Mouse (Mus musculus) T-helper 17 cell (primary cell): Measurements from ENCODE around the gene Loxl3.

Experiments
- in situ Hi-C, 2 experiments: fragments of 300-600 bp; cut with MboI, MseI; formaldehyde crosslinking; loops; 1 replicate in 1 of 2; 2 replicates in 1 of 2; pipeline ENCODE4 v1.15.1; 2025; ENCODE audit warnings: high pct_unique_total_duplicates in 2 of 2

Gene Loxl3

DNA sequence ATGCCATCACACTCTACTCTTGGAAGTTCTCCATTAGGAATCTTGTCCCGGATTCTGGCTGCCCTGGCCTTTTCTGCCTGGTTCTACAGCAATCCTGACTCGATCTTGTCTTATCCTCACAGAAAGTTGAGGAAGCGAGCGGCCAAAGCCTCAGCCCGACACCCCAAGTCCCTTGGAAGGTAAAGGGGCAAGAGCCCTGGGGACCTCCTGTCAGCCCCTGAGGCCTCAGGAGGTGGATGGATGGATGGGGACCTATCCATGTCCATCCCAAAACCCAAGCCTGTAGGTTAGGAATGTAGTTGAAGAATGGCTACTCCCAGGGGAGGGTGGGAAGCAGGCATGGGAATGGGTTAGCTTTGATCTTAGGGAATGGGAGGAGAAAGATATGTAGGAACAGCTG is 10.0 kb downstream of the Loxl3 start:
- in situ Hi-C loops: no loop called here

DNA sequence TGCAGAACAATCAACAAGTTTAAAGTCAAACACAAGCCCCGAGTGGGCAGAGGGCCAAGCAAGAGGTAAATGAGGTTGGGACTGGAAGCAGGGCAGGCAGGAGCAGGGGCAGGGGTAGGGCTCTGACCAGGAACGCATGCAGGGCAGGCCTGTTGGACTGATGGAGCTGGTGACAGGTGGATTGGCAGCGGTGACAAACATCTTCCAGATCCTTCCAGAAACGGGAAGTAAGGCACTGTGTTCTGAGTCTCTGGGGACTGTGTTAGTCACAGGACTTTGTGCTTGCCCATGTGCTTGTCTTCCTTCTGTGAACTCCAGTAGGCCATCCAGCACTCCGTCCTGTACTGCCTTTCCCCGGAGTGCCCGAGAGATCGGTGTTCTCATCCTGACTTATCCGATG is 10.8 kb downstream of the Loxl3 start:
- in situ Hi-C loops: no loop called here

GRCm38 (mm10) chr6:83049367-83049766 is 15.4 kb downstream of the Loxl3 start:
- in situ Hi-C loops: no loop called here

DNA sequence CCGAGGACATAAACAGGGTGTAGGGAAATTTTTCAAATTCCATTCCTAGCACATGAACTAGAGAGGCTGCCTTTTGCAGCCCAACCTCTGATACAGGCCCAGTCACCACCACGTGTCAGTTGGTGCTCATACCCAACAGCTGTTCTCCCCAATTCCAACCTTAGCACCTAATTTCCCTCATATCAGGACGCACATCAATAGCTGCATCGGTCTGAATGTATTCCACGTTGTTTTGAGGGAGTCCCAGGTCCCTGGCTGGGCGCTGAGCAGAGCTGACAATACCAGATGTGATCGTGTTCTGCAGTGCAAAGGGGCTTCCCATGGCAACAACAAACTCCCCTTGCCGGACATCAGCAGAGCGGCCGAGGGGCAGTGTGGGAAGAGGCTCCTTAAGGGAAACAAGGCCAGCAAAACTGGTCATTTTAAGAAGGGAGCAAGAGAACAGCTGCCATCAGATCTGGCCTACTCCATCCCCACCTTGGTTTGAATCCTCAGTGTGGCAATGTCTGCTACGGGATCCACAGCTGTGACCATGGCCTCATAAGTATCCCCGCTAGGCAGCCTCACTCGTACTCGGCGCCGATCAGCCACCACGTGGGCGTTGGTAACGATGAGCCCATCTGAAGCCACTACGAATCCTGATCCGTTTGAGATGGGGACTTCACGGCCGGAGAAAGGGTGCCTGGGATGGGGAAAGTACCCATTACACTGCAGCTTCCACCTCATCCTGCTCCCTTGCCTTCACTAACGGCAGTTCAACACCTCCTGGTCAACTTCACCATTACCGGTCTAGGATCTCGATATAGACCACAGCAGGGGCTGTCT is 19.4 kb downstream of the Loxl3 start:
- in situ Hi-C loops: loop anchor here in 1 of 2 experiments (10.0 kb wide), 1 partner anchor 49 kb away; no protein-coding TSS in a partner anchor

- in situ Hi-C loops: loop anchor here in 1 of 2 experiments (10.0 kb wide), 1 partner anchor 49 kb away; no protein-coding TSS in a partner anchor
Observed at GRCm38 (mm10) chr6:83054074-83054851, 20.3 kb downstream of the Loxl3 start, which contains the start of gene Aup1. TSS of gene Aup1 (plus strand) at chr6:83054521.

GRCm38 (mm10) chr6:83054871-83055431 is 21.0 kb downstream of the Loxl3 start, which contains the start of gene Htra2:
TSS of gene Htra2 (minus strand) at chr6:83055273.
- in situ Hi-C loops: loop anchor here in 1 of 2 experiments (10.0 kb wide), 1 partner anchor 50 kb away; no protein-coding TSS in a partner anchor

GRCm38 (mm10) chr6:83057790-83058189 is 23.8 kb downstream of the Loxl3 start, which contains the start of gene Dqx1:
TSS of gene Dqx1 (plus strand) at chr6:83057844.
- in situ Hi-C loops: loop anchor here in 1 of 2 experiments (10.0 kb wide), 1 partner anchor 53 kb away; no protein-coding TSS in a partner anchor

DNA sequence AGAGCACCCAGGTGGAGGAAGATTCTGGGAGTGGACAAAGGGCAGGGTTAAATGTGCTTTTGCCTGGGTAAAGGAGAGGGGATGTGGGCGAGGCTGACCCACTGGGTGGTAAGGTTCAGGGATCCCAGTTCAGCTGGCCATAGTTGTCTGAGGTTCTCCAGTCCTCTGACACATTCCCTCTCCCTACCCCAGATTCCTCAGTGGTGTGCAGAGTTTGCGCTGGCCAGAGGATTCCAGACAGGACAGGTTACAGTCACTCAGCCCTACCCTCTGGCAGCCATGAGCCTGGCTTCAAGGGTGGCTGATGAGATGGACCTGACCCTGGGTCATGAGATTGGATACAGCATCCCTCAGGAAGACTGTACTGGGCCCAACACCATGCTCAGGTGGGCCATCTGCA is 24.8 kb downstream of the Loxl3 start:
- in situ Hi-C loops: loop anchor here in 1 of 2 experiments (10.0 kb wide), 1 partner anchor 54 kb away; no protein-coding TSS in a partner anchor

DNA sequence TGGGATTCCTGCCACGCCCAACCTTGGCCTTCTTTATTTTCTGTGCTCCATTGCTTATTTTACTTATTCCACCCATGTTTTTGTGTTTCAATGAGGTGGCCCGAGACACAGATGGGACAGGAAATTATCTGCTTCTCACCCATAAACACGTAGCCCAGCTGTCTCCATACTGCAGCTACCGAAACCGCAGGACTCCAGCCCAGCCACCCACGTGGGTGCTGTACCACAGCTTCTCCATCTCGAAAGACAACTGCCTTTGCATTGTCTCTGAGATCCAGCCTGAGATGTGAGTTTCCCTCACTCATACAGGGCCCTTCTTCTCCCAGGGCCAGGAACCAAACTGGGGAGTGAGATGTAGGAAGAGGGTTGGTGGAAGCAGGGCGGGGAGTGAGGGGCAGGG is 32.0 kb downstream of the Loxl3 start:
- in situ Hi-C loops: no loop called here

GRCm38 (mm10) chr6:83066441-83066840 is 32.5 kb downstream of the Loxl3 start:
- in situ Hi-C loops: no loop called here

GRCm38 (mm10) chr6:83068221-83068620 is 34.2 kb downstream of the Loxl3 start:
- in situ Hi-C loops: no loop called here

DNA sequence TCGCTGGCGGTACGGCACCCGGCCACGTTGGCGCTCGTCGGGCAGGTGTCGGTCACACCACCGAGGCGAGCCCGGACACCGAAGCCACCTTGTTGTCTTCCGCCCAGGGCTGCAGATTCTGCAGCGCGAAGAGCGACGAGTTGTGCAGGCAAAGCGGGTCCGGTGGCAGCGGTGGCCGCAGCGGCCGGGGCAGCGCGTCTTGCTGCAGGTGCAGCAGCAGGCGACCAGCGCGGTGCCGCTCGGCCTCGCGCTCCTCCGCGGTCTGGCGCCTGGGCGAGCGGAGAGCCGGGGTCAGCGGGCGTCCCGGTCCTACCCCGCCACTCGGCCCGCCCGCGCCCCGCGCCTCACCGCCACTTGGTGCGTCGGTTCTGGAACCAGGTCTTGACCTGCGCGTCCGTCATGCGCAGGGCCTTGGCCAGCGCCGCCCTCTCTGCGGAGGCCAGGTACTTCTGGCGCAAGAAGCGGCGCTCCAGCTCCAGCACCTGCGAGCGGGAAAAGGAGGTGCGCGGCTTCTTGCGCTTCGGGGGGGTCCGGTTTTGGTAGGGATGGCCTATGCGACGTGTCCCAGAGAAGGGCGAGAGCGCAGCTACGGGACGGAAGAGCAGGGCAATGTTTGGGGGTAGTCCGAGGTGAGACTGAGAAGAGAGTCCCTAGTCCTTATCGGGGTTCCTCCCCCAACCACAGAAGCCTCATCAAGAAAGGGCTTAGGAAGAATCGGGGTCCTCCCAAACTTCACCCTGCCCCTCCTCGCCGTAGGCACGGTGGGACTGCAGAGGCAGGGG is 34.9 kb downstream of the Loxl3 start:
- in situ Hi-C loops: no loop called here

GRCm38 (mm10) chr6:83069488-83070246 is 35.7 kb downstream of the Loxl3 start:
- in situ Hi-C loops: loop anchor here in 1 of 2 experiments (5.0 kb wide), 1 partner anchor 48 kb away; the partner anchor contains the start of gene Mogs

DNA sequence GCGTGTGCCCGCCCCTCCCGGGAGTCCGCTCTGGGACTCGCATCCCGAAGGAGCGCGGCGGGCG is 36.1 kb downstream of the Loxl3 start, which contains the start of gene Tlx2:
Gene Tlx2, minus strand, starts transcription at position 47 of the 64 bp plus-strand sequence.
- in situ Hi-C loops: loop anchor here in 1 of 2 experiments (5.0 kb wide), 1 partner anchor 47 kb away; the partner anchor contains the start of gene Mogs

- in situ Hi-C loops: loop anchor here in 1 of 2 experiments (5.0 kb wide), 1 partner anchor 47 kb away; the partner anchor contains the start of gene Mogs
Observed at GRCm38 (mm10) chr6:83070311-83071219, 36.6 kb downstream of the Loxl3 start.

- in situ Hi-C loops: loop anchor here in 1 of 2 experiments (5.0 kb wide), 1 partner anchor 46 kb away; the partner anchor contains the start of gene Mogs
Observed at GRCm38 (mm10) chr6:83071220-83071619, 37.2 kb downstream of the Loxl3 start.

GRCm38 (mm10) chr6:83074979-83075378 is 41.0 kb downstream of the Loxl3 start:
- in situ Hi-C loops: loop anchor here in 1 of 2 experiments (5.0 kb wide), 1 partner anchor 42 kb away; the partner anchor contains the start of gene Mogs

- in situ Hi-C loops: no loop called here
Observed at GRCm38 (mm10) chr6:83077630-83078323, 43.8 kb downstream of the Loxl3 start, which contains the start of gene Pcgf1. TSS of gene Pcgf1 (plus strand) at chr6:83077869.
